Mouse (Mus musculus) liver, postnatal 0 days (tissue): Measurements from ENCODE around the gene Gmnn.

Experiments
- CTCF ChIP-seq: sonication (generic); IDR thresholded peaks from 2 replicates; pipeline ENCODE4 v1.5.1; 2016; ENCODE audit warnings: antibody characterized with exemption, low read depth
- EP300 ChIP-seq: IDR thresholded peaks from 2 replicates; pipeline ENCODE4 v1.6.1; 2016; ENCODE audit warnings: antibody characterized with exemption, low read depth, mild to moderate bottlenecking

DNA sequence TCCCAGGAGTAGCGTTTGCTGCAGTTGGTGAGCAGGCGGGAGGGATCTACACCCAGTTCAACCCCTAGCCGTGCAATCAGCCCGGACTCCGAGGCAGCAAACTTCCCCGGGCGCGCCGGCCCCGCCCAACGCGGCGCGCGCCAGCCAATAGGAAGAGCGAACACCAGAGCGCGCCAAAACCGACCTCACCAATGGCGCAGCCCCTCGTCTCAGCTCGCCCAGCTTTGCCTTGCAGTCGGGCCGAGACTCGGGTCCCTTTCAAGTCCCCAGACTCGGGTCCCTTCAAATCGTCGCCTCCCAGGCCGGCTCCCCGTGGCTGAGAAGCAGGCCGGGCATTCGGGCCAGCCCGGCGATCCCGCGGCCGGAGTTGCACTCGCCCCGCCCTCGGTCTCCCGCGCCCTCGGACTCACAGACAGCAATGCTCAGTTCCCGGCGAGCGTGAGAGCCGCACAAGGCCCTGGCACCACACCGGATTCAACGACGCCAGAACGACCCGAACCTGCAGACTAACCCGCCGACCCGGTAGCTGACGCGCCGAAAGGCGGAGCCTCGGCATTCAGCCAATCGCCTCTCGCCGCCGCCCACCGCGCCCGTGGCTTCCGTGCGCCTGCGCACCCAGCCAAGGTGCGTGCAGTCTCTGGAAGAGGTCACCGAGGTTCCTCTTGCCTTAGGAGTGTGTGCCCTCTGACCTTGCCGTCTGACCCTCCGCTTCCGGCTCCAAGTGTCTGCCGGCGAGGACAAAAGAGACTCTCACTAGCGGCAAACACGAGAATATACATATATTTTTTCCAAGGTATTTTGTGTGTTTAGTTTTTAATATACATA is at the start of gene Gmnn:
- TF ChIP-seq CTCF, result no peak; the same call in 1 of the 2 replicates
- TF ChIP-seq EP300, result no peak
